Mouse (Mus musculus): ENCODE data around the gene Arhgap18. TPM values are rescaled to one million over a fixed set of nuclear protein-coding genes. Genes with fewer than 3 reads are reported as not detected.

The Arhgap18 gene
- polyA plus RNA-seq, 1 experiment, result 6.2 TPM

DNA sequence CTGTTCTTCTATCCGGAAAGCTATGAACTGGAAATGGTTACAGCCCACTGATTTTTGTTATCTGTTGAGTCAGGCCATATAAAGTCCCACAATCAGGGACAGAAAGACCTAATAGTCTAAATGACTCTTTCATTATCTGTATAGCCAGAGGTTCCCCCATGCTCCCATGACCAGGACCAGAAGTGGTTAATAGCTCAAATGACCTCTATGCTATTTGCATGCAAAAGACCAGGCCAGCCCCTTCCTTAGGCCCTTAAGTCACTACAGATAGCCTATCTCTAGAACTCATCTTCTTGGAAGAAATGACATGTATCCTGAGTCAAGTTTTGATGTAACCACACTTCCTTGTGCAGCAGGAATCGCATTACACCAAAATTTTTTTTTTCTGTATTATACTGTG, 4.0 kb downstream of the Arhgap18 start:
- H3K4me1 ChIP-seq (ENCODE audit: control insufficient read depth, insufficient read depth, low read length), result peaks cover 4% of the 10 kb centered on the region; the same call in 1 of the 2 replicates
- no peak for TF ChIP-seq CTCF (IDR thresholded peaks at IDR 0.05; ENCODE audit: extremely low read depth, insufficient read depth, low read length)
- no peak for TF ChIP-seq POLR2A (IDR thresholded peaks at IDR 0.05; ENCODE audit: extremely low read depth, insufficient read depth, low read length)
- no peak overlapping the region for H3K27ac ChIP-seq (ENCODE audit: insufficient read depth, low read length)
- H3K4me3 ChIP-seq (ENCODE audit: insufficient read depth, low read length), result no peak overlapping the region

- no peaks in the 10 kb centered on the region for H3K4me1 ChIP-seq (ENCODE audit: control insufficient read depth, insufficient read depth, low read length)
- no peak overlapping the region for H3K27ac ChIP-seq (ENCODE audit: insufficient read depth, low read length)
- no peak for TF ChIP-seq CTCF (IDR thresholded peaks at IDR 0.05; ENCODE audit: extremely low read depth, insufficient read depth, low read length)
- TF ChIP-seq POLR2A (IDR thresholded peaks at IDR 0.05; ENCODE audit: extremely low read depth, insufficient read depth, low read length), result no peak
- no peak overlapping the region for H3K4me3 ChIP-seq (ENCODE audit: insufficient read depth, low read length)
Measured at GRCm38 (mm10) chr10:26759469-26759868, 6.2 kb downstream of the Arhgap18 start.

DNA sequence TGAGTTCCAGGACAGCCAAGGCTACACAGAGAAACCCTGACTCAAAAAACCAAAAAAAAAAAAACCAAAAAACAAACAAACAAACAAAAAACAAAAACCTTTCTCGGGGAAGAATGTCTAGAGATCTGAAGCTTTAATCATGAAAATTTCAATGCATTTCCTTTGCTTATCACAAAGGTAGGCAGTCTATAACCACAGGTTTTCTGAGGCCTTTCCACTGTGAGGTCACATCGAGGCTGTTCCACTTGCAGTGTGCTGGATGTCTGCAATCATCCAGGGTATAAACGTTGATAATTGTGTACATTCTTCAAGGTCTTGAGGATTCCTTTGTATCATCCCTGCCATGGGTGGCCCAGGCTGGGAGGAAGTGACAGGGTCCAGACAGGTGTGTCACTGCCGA, 7.9 kb downstream of the Arhgap18 start:
- H3K4me3 ChIP-seq (ENCODE audit: insufficient read depth, low read length), result no peak overlapping the region
- H3K4me1 ChIP-seq (ENCODE audit: control insufficient read depth, insufficient read depth, low read length), result no peaks in the 10 kb centered on the region
- no peak overlapping the region for H3K27ac ChIP-seq (ENCODE audit: insufficient read depth, low read length)
- no peak for TF ChIP-seq CTCF (IDR thresholded peaks at IDR 0.05; ENCODE audit: extremely low read depth, insufficient read depth, low read length)
- TF ChIP-seq POLR2A (IDR thresholded peaks at IDR 0.05; ENCODE audit: extremely low read depth, insufficient read depth, low read length), result no peak

GRCm38 (mm10) chr10:26761991-26762903, 9.0 kb downstream of the Arhgap18 start:
- TF ChIP-seq POLR2A (IDR thresholded peaks at IDR 0.05; ENCODE audit: extremely low read depth, insufficient read depth, low read length) (no peak), CTCF (IDR thresholded peaks at IDR 0.05; ENCODE audit: extremely low read depth, insufficient read depth, low read length) (no peak)
- no peak overlapping the region for H3K4me3 ChIP-seq (ENCODE audit: insufficient read depth, low read length)
- no peaks in the 10 kb centered on the region for H3K4me1 ChIP-seq (ENCODE audit: control insufficient read depth, insufficient read depth, low read length)
- no peak overlapping the region for H3K27ac ChIP-seq (ENCODE audit: insufficient read depth, low read length)

- Histone ChIP-seq H3K27ac (ENCODE audit: insufficient read depth, low read length) (no peak overlapping the region), H3K4me1 (ENCODE audit: control insufficient read depth, insufficient read depth, low read length) (no peaks in the 10 kb centered on the region), H3K4me3 (ENCODE audit: insufficient read depth, low read length) (no peak overlapping the region)
- TF ChIP-seq CTCF (IDR thresholded peaks at IDR 0.05; ENCODE audit: extremely low read depth, insufficient read depth, low read length) (no peak), POLR2A (IDR thresholded peaks at IDR 0.05; ENCODE audit: extremely low read depth, insufficient read depth, low read length) (no peak)
Measured at GRCm38 (mm10) chr10:26767196-26767595, 14.0 kb downstream of the Arhgap18 start.

DNA sequence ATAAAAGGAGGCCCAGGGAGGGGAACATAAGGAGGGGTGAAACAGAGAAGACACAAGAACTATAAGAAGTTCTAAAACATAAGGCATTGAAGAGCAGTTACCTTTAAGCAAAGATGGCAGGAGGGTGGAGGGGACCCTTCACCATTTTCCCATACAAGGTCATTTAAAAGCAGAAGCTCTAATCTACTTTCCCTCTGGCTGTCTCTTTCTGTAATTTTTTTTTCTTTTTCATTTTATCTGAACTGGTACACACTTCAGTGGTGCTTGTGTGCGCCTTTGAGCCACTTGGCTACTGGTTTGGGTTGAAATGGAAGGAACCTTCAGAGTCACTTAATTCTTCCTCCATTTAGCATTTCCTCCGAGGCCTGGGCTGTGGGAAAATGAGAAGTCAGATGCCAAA, 15.7 kb downstream of the Arhgap18 start:
- TF ChIP-seq POLR2A (IDR thresholded peaks at IDR 0.05; ENCODE audit: extremely low read depth, insufficient read depth, low read length) (no peak), CTCF (IDR thresholded peaks at IDR 0.05; ENCODE audit: extremely low read depth, insufficient read depth, low read length) (no peak)
- H3K27ac ChIP-seq (ENCODE audit: insufficient read depth, low read length), result no peak overlapping the region
- H3K4me1 ChIP-seq (ENCODE audit: control insufficient read depth, insufficient read depth, low read length), result no peaks in the 10 kb centered on the region
- no peak overlapping the region for H3K4me3 ChIP-seq (ENCODE audit: insufficient read depth, low read length)

DNA sequence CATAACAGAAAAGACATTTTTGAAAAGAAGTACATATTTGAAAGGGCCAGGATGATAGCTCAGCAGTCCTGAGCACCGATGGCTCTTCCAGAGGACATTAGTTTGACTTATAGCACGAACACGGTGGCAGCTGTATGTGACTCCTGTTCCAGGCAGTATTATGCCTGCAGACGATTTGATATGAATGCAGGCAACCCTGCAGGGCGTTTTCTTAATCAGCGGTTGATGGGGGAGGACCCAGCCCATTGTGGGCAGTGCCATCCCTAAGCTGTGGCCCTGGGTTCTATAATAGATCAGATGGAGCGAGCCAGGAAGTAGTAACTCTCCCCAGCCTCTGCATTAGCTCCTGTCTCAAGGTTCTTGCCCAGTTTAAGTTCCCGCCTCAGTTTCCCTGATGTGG, 16.8 kb downstream of the Arhgap18 start:
- TF ChIP-seq CTCF (IDR thresholded peaks at IDR 0.05; ENCODE audit: extremely low read depth, insufficient read depth, low read length) (no peak), POLR2A (IDR thresholded peaks at IDR 0.05; ENCODE audit: extremely low read depth, insufficient read depth, low read length) (no peak)

DNA sequence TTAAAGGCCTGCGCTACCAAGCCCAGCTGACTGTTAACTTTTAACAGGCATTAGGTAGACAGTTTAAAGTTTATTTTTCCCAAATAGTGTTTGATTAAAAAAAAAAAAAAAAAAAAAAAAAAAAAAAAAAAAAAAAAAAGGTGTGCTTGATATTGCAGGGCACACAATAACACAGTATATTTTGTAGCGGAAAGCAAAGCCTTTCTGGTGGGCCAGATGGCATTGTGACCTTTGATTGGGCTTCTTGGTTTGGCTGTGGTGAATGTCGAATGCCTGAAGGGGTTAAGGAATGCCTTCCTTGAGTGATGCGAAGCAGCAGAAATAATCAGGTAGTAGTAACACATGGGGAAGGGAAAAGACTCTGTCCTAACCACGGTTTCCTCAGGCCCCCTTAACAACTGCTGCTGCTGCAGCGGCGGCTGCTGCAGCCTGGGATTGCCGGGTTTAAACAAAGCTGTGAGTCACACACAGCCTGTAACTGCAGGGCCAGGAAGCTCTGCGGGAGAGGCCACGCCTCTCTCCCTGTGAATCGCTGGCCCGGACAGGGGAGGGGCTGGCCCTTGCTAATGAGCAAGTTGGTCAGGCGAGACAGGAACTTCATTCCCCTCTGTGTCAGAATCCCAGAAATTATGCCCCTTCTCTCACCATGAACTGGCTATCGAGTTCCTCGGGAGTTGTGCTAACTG, 18.9 kb downstream of the Arhgap18 start:
- TF ChIP-seq CTCF (IDR thresholded peaks at IDR 0.05; ENCODE audit: extremely low read depth, insufficient read depth, low read length) (no peak), POLR2A (IDR thresholded peaks at IDR 0.05; ENCODE audit: extremely low read depth, insufficient read depth, low read length) (no peak)
- 0 out of 2 replicates have a peak overlapping the region, but pooled peaks have one; percentile 30 for H3K27ac ChIP-seq (ENCODE audit: insufficient read depth, low read length)
- H3K4me3 ChIP-seq (ENCODE audit: insufficient read depth, low read length), result peak overlapping the region; percentile 42
- H3K4me1 ChIP-seq (ENCODE audit: control insufficient read depth, insufficient read depth, low read length), result no peaks in the 10 kb centered on the region

More for the DNA sequence above, 16.8 kb downstream of the Arhgap18 start:
- no peak overlapping the region for H3K27ac ChIP-seq (ENCODE audit: insufficient read depth, low read length)
- H3K4me3 ChIP-seq (ENCODE audit: insufficient read depth, low read length), result no peak overlapping the region
- H3K4me1 ChIP-seq (ENCODE audit: control insufficient read depth, insufficient read depth, low read length), result no peaks in the 10 kb centered on the region

DNA sequence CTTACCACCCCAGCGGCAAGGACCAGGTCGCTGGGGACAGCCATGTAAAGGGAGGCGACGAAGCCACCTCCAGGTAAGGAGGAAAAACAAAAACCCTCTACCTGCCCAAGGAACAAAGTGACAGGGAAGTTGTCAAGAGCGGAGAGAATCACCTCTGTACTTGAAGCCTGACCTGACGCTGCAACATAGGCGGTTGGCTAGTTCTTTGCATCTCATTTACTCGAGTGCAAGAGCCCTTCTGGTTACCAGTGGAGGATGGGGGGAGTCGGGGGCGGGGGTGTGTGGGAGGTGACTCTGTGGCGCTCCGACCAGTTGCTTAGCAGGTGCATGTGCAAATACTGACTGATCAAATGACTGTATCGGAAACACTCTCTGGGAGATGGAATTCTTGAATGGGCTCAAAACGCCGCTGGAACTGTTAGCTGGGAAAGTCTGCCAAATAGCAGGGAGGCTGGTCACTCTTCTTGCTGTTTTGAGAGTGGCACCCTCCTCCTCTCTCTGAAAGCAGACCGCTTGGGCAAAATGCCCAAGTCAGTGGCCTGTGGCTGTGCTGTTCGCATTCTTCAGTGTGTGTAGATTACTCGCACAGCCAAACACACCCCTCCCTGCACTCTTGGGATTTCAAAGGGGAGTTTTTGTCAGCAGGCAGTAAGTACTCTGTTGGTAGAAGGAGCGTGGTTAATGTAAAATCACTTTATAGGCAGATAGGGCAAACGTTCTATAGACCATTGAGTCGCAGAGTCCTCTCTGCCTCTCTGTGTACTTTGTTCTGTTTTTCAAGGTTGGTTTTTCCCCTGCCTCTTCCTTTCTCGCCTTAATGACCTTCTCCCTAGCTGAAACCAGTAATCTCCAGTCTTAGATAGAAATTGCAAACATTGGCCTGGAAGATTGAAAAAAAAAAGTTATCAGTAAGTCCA, 19.7 kb downstream of the Arhgap18 start:
- TF ChIP-seq CTCF (IDR thresholded peaks at IDR 0.05; ENCODE audit: extremely low read depth, insufficient read depth, low read length) (no peak), POLR2A (IDR thresholded peaks at IDR 0.05; ENCODE audit: extremely low read depth, insufficient read depth, low read length) (no peak)
- H3K4me1 ChIP-seq (ENCODE audit: control insufficient read depth, insufficient read depth, low read length), result no peaks in the 10 kb centered on the region
- 0 out of 2 replicates have a peak overlapping the region, but pooled peaks have one; percentile 30 for H3K27ac ChIP-seq (ENCODE audit: insufficient read depth, low read length)
- H3K4me3 ChIP-seq (ENCODE audit: insufficient read depth, low read length), result peak overlapping the region; percentile 42

Data from cortical plate, adult 2 months (tissue).